Mouse (Mus musculus) lung, postnatal 14 days (tissue): ENCODE data around the gene Etnk2.

Experiments
- DNase-seq: peaks from one replicate; pipeline ENCODE4 v3.0.0; 2021

Gene Etnk2

GRCm38 (mm10) chr1:133353371-133353809 lies 10.0 kb upstream of the Etnk2 start:
- peak; percentile 86 for DNase-seq

GRCm38 (mm10) chr1:133355469-133355868 lies 7.9 kb upstream of the Etnk2 start:
- DNase-seq: no peak

GRCm38 (mm10) chr1:133355912-133356311 lies 7.5 kb upstream of the Etnk2 start:
- no peak for DNase-seq

DNA sequence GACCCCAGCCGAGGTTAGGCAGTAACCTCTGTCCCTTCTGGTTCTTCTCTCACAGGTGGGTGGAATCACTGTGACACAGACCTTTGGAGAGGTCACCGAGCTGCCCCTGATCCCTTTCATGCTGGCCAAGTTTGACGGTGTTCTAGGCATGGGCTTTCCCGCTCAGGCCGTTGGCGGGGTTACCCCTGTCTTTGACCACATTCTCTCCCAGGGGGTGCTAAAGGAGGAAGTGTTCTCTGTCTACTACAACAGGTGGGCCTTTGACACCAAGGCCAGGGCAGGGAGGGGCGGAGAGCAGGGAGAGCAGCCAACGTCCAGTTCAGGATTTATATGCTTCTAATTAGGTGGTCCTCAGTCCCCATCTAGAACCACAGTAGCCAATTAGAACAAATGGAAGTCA lies 7.0 kb upstream of the Etnk2 start:
- no peak for DNase-seq

DNA sequence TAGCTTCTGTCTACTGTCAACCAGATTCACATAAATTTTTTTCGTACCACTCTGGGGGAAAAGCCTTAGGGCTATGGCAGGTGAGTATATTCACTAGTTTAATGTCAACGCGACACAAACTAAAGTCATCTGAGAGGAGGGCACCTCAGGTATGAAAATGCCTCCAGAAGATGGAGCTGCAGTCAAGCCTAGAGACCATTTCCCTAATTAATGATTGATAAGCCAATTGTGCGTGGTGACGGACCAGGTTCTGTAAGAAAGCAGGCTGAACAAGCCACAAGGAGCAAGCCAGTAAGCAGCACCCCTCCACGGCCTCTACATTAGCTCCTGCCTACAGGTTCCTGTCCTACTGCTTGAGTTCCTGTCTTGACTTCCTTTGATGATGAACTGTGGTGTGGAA lies 2.4 kb upstream of the Etnk2 start:
- no peak for DNase-seq

DNA sequence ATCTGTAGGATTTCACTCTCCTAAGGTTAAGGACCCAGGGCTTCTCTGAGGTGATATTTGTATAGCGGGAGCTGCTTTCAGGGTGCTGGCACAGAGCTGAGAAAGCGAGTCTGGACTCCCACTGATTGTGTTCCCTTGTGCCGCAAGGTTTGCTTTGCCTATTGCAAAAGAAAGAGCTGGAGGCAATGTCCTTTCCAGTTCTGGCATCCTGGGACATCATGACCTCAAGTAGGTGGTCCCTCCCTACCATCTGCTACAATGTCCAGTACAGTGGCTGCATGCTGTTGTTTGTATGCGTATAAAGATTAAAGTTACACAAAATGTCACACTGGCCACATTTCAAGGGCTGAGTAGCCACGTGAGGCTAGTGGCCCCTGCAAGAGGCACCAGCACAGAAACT lies 1.3 kb upstream of the Etnk2 start:
- DNase-seq: no peak

DNA sequence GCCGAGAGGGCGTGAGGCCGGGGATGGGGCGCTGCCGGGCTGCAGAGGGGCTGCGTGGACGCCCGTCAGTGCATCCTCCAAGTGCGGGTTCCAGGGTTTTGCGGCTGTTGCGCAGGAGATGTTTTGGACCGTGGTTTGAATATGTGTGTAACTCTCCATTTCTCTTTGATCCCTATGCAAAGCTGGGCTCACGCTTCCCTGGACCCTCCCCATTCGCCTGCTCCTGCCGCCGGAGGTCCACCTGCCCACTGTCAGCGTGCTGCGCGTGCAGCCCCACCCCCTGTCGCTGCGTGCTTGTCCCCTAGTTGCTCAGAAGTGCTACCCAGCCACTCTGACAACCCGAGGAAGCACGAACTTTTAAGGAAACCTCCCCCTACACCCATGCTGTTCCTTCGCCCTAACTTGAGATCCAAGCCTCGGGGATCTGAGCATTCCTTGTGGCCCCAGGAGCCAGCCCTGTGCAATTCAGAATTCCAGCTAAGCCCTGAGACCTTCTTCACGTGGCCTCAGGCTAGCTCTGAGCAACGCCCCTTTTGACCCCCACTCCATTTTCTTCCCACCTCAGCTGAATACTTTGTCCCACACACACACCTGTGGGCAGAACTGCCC lies 754 bp downstream of the Etnk2 start:
- DNase-seq: no peak

DNA sequence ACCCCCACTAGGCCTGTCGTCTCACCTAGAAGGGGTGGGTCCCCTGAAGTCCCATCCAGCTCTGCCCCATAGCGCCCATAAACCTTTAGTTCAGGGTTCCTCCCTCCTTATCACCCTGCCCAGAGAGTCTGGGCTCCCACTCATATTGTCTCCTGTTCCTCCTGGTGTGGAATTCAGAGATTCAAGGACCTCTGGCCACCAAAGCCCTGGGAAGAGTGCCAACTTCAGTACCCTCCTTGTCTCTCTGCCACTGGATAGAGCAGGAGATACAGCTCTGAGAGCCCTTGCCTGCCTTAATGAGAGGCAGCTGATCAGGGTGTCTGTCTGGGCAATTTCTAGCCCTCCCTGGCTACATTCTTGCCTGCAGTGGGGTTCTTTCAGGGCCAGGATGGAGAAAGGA lies 1.5 kb downstream of the Etnk2 start:
- DNase-seq: no peak

- no peak for DNase-seq
Measured at GRCm38 (mm10) chr1:133366951-133367605, 3.7 kb downstream of the Etnk2 start.

GRCm38 (mm10) chr1:133367606-133368488 lies 4.5 kb downstream of the Etnk2 start:
- no peak for DNase-seq

GRCm38 (mm10) chr1:133368644-133369043 lies 5.3 kb downstream of the Etnk2 start:
- DNase-seq: no peak

- DNase-seq: no peak
Measured at GRCm38 (mm10) chr1:133370352-133370751, 7.0 kb downstream of the Etnk2 start.

GRCm38 (mm10) chr1:133371431-133371830 lies 8.1 kb downstream of the Etnk2 start:
- DNase-seq: no peak

GRCm38 (mm10) chr1:133372113-133372512 lies 8.7 kb downstream of the Etnk2 start:
- no peak for DNase-seq

- no peak for DNase-seq
Measured at GRCm38 (mm10) chr1:133375696-133376346, 12.4 kb downstream of the Etnk2 start.

DNA sequence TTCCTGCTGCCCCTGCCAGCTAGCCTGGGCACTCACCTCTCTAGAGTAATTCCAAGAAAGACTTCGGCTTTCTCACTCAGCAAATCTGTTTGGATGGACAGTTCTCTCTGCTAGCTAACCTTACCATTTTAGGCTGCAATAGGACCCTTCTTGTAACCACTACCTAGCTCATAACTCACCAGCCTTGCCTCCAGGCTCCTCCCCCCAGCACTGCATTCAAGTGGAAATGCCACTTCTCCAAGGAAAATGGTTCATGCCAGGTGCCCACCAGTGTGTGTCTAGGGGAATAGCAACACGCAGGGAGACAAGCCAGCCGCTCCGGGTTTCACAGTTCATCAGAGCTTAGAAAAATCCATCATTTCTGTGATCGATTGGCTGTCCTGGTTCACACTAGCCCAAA lies 14.2 kb downstream of the Etnk2 start:
- DNase-seq: no peak

- no peak for DNase-seq
Measured at GRCm38 (mm10) chr1:133379254-133379985, 16.0 kb downstream of the Etnk2 start.

DNA sequence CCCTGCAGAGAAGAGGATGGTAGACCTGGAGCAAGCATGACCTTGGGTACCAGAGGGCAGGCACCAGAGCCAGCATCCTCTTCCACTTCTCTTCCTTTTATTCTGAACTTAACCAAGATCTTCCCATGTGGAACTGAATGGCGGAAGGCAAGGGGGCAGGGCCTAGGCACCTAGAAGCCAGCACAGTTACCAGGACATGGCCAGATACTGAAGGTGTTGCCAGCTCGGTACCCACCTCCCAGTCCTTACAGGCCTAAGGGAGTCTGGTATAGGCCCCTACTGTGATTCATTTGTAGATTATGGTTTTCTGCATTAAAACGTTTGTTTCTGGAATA lies 16.6 kb downstream of the Etnk2 start:
- no peak for DNase-seq

DNA sequence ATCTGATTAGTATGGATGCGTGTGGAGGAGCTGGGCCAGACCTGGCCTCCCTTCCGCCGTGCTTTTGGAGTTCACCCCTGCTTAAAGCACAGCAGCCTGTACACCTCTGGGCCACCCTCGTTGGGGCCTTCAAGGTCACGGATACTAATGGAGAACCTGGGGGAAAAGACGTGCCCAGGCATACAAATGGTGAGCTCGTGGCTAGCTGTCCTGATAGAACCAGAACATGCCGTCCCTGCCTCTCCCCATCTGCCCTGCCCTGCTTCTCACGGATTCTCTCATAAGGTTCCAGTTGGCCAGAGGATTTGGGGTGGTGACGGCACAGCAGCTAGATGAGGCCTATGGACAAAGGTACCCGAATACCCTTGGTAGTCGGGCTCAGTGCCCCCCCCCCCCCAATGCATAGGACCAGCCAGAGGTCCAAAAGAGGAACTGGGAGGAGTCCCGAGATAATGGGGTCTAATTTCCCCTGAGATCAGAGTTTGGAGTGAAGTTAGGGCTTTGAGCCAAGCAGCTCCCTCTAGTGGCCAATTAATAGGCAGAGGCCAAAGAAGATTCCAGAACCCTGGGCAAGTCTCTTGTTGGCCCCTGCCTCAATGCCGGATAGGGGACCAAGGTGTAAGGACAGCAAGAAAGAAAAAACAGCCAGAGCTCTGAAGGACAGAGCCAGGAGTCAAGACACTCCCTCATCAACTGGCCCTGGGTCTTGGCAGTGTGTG lies 17.1 kb downstream of the Etnk2 start:
- DNase-seq: peak; percentile 61

GRCm38 (mm10) chr1:133382008-133382407 lies 18.6 kb downstream of the Etnk2 start:
- peak; percentile 50 for DNase-seq

DNA sequence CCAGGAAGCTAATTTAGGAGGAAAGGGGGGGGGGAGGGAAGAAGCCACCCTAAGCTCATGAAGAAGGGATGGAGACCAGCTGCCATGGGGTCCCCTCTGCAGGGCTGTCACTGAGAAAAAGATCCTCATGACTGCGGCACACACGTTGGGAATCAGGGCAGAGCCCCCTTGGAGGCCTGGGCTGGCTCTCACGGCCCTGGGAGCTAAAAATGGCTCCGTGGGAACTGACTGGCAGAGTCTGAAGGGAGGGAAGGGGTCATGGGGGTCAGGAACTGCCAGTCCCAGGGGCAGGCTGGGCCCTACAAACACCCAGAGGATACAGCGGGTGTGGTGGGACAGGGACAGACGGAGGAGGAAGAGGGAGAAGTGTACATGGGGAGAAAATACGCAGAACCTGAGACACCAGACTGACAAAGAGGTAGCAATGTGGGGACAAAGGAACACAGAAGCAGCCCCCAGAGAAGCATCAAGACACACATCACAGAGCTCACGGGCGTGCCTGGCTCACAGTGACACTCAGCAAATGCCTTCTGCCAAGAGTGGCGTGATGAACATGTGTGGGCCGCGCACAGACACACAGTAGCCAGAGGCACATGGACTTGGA lies 19.3 kb downstream of the Etnk2 start:
- peak; percentile 31 for DNase-seq
